Mouse (Mus musculus): ENCODE data around the gene Hist1h2bk. TPM values are rescaled to one million over a fixed set of nuclear protein-coding genes. Genes with fewer than 3 reads are reported as not detected.
A peak's percentile ranks its signal among the peaks of the same experiment; 100 is the strongest.

Hist1h2bk gene
- polyA plus RNA-seq, 1 experiment = 0.50 TPM

- no peak within 1 kb of the TSS for H3K4me3 ChIP-seq (ENCODE audit: insufficient read depth, low read length)
- TF ChIP-seq POLR2A (IDR thresholded peaks at IDR 0.05; ENCODE audit: extremely low read depth, insufficient read depth, low read length) (no peak), CTCF (IDR thresholded peaks at IDR 0.05; ENCODE audit: extremely low read depth, insufficient read depth, low read length) (no peak)
- H3K27ac ChIP-seq (ENCODE audit: insufficient read depth, low read length) = no peak within 1 kb of the TSS
- no peaks in the 10 kb centered on the region for H3K4me1 ChIP-seq (ENCODE audit: control insufficient read depth, insufficient read depth, low read length)
Measured at GRCm38 (mm10) chr13:22009642-22010041, 26.0 kb upstream of the Hist1h2bk start, which contains the start of gene Prss16. TSS of gene Prss16 (minus strand) at chr13:22009742.

- H3K4me1 ChIP-seq (ENCODE audit: control insufficient read depth, insufficient read depth, low read length) = no peaks in the 10 kb centered on the region
- no peak overlapping the region for H3K27ac ChIP-seq (ENCODE audit: insufficient read depth, low read length)
- TF ChIP-seq POLR2A (IDR thresholded peaks at IDR 0.05; ENCODE audit: extremely low read depth, insufficient read depth, low read length) (no peak), CTCF (IDR thresholded peaks at IDR 0.05; ENCODE audit: extremely low read depth, insufficient read depth, low read length) (no peak)
- no peak overlapping the region for H3K4me3 ChIP-seq (ENCODE audit: insufficient read depth, low read length)
Measured at GRCm38 (mm10) chr13:22013716-22014115, 22.0 kb upstream of the Hist1h2bk start.

- no peaks in the 10 kb centered on the region for H3K4me1 ChIP-seq (ENCODE audit: control insufficient read depth, insufficient read depth, low read length)
- no peak for TF ChIP-seq CTCF (IDR thresholded peaks at IDR 0.05; ENCODE audit: extremely low read depth, insufficient read depth, low read length)
- TF ChIP-seq POLR2A (IDR thresholded peaks at IDR 0.05; ENCODE audit: extremely low read depth, insufficient read depth, low read length) = no peak
- no peak overlapping the region for H3K4me3 ChIP-seq (ENCODE audit: insufficient read depth, low read length)
- H3K27ac ChIP-seq (ENCODE audit: insufficient read depth, low read length) = no peak overlapping the region
Measured at GRCm38 (mm10) chr13:22014411-22014845, 21.2 kb upstream of the Hist1h2bk start.

GRCm38 (mm10) chr13:22015479-22016450, 19.9 kb upstream of the Hist1h2bk start:
- no peak overlapping the region for H3K27ac ChIP-seq (ENCODE audit: insufficient read depth, low read length)
- no peak overlapping the region for H3K4me3 ChIP-seq (ENCODE audit: insufficient read depth, low read length)
- no peaks in the 10 kb centered on the region for H3K4me1 ChIP-seq (ENCODE audit: control insufficient read depth, insufficient read depth, low read length)
- no peak for TF ChIP-seq CTCF (IDR thresholded peaks at IDR 0.05; ENCODE audit: extremely low read depth, insufficient read depth, low read length)
- no peak for TF ChIP-seq POLR2A (IDR thresholded peaks at IDR 0.05; ENCODE audit: extremely low read depth, insufficient read depth, low read length)

GRCm38 (mm10) chr13:22019934-22020835, 15.5 kb upstream of the Hist1h2bk start:
- H3K4me1 ChIP-seq (ENCODE audit: control insufficient read depth, insufficient read depth, low read length) = no peaks in the 10 kb centered on the region
- H3K27ac ChIP-seq (ENCODE audit: insufficient read depth, low read length) = no peak overlapping the region
- TF ChIP-seq POLR2A (IDR thresholded peaks at IDR 0.05; ENCODE audit: extremely low read depth, insufficient read depth, low read length) (no peak), CTCF (IDR thresholded peaks at IDR 0.05; ENCODE audit: extremely low read depth, insufficient read depth, low read length) (no peak)
- H3K4me3 ChIP-seq (ENCODE audit: insufficient read depth, low read length) = peak overlapping the region; percentile 27

GRCm38 (mm10) chr13:22020901-22021339, 14.8 kb upstream of the Hist1h2bk start:
- no peak for TF ChIP-seq CTCF (IDR thresholded peaks at IDR 0.05; ENCODE audit: extremely low read depth, insufficient read depth, low read length)
- no peak for TF ChIP-seq POLR2A (IDR thresholded peaks at IDR 0.05; ENCODE audit: extremely low read depth, insufficient read depth, low read length)
- peak overlapping the region; percentile 27; the same call in 1 of the 2 replicates for H3K4me3 ChIP-seq (ENCODE audit: insufficient read depth, low read length)

GRCm38 (mm10) chr13:22021581-22021980, 14.1 kb upstream of the Hist1h2bk start:
- Histone ChIP-seq H3K4me3 (ENCODE audit: insufficient read depth, low read length) (peak overlapping the region; percentile 27), H3K27ac (ENCODE audit: insufficient read depth, low read length) (no peak overlapping the region)
- TF ChIP-seq CTCF (IDR thresholded peaks at IDR 0.05; ENCODE audit: extremely low read depth, insufficient read depth, low read length) (no peak), POLR2A (IDR thresholded peaks at IDR 0.05; ENCODE audit: extremely low read depth, insufficient read depth, low read length) (no peak)

More at GRCm38 (mm10) chr13:22020901-22021339, 14.8 kb upstream of the Hist1h2bk start:
- Histone ChIP-seq H3K27ac (ENCODE audit: insufficient read depth, low read length) (no peak overlapping the region), H3K4me1 (ENCODE audit: control insufficient read depth, insufficient read depth, low read length) (no peaks in the 10 kb centered on the region)

GRCm38 (mm10) chr13:22022241-22022640, 13.4 kb upstream of the Hist1h2bk start:
- no peak for TF ChIP-seq POLR2A (IDR thresholded peaks at IDR 0.05; ENCODE audit: extremely low read depth, insufficient read depth, low read length)
- TF ChIP-seq CTCF (IDR thresholded peaks at IDR 0.05; ENCODE audit: extremely low read depth, insufficient read depth, low read length) = no peak
- Histone ChIP-seq H3K27ac (ENCODE audit: insufficient read depth, low read length) (no peak overlapping the region), H3K4me3 (ENCODE audit: insufficient read depth, low read length) (peak overlapping the region; percentile 27; the same call in 1 of the 2 replicates), H3K4me1 (ENCODE audit: control insufficient read depth, insufficient read depth, low read length) (no peaks in the 10 kb centered on the region)

More at GRCm38 (mm10) chr13:22021581-22021980, 14.1 kb upstream of the Hist1h2bk start:
- no peaks in the 10 kb centered on the region for H3K4me1 ChIP-seq (ENCODE audit: control insufficient read depth, insufficient read depth, low read length)

All from cortical plate, adult 2 months (tissue).